Mouse (Mus musculus) embryonic fibroblast, embryonic 13.5 days (primary cell): Measurements from ENCODE around the gene Galntl6. TPM values are rescaled to one million over a fixed set of nuclear protein-coding genes. Genes with fewer than 3 reads are reported as not detected.

Source experiments
- H3K27ac ChIP-seq: 2 replicates; pipeline ENCODE4 v1.5.1; 2012; ENCODE audit warnings: low read length, control low read depth, inconsistent platforms; ENCODE audit not compliant: insufficient read depth
- H3K4me1 ChIP-seq: 2 replicates; pipeline ENCODE4 v1.6.1; 2011; ENCODE audit warnings: low read length; ENCODE audit not compliant: control insufficient read depth, insufficient read depth
- H3K4me3 ChIP-seq: 2 replicates; pipeline ENCODE4 v1.5.1; 2011; ENCODE audit warnings: mild to moderate bottlenecking, control low read depth, low read length; ENCODE audit not compliant: insufficient read depth
- CTCF ChIP-seq: IDR thresholded peaks from 2 replicates; pipeline ENCODE4 v1.5.1; 2011; ENCODE audit warnings: mild to moderate bottlenecking, control low read depth, low read length, moderate library complexity, borderline replicate concordance; ENCODE audit not compliant: insufficient read depth
- POLR2A ChIP-seq: IDR thresholded peaks from 2 replicates; pipeline ENCODE4 v1.6.1; 2011; ENCODE audit warnings: low read depth, mild to moderate bottlenecking, control low read depth, low read length, moderate library complexity
- polyA plus RNA-seq: library from polyadenylated mRNA; stranded (reverse); fragments of >200 nt; gene quantifications from 2 replicates; pipeline ENCODE4 v1.2.4, GENCODE M21; 2011; ENCODE audit warnings: low read depth; ENCODE audit not compliant: missing spikeins, insufficient read length

Galntl6 gene
- polyA plus RNA-seq, 1 experiment = not detected

DNA sequence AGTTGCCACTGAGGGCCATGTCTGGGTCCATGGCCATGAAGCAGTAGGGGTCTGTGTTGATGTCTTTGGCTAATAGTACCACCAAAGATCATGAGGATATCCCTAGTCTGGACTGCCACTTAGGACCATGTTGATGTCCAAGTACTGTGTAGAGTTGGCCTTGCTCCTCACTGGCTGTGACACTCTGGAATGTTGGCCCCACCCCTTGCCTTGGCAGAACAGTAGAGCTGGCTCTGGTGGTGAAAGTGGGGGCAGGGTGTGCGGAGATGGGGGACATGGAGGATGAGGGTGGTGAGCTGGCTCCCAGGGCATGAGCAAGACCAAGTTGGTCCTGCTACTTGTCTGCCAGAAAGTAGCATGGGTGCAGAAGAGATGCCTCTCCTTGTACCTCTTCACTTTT, 887.3 kb downstream of the Galntl6 start:
- Histone ChIP-seq H3K4me3 (no peak overlapping the region), H3K27ac (no peak overlapping the region), H3K4me1 (no peaks in the 10 kb centered on the region)
- TF ChIP-seq POLR2A (no peak), CTCF (no peak)

DNA sequence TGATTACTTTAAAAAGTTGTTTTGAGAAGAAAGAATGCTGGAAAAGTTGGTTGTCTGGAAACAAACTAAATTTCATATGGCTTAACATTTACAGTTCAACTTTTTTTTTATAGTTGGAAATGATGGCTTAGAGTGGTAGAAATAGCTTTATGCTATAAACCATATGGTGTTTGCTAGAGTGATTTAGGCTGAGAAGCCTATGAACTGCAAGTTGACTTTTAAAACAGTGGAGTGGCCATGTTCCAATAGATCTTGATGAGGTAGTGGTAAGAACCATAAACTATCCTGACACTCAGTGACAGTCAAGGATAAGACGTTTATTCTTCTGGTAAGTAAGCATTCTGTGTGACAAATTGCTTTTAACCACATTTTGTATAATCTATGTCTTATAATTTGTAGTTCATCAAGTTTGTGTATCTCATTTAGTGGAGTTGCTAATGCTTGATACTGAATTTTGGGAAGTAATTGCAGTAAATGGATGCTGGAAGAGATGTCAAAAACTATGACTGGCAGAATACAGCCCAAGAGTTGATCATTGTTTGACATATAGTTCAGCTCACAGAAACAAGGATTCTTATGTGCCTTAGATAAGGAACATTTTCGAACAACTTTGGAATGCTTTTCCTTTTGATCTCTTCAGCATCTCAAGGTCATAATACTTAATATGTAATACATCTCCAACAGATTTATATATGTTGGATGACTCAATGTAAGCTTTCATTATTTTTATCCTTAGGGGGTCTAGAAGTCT, 888.8 kb downstream of the Galntl6 start:
- TF ChIP-seq CTCF (no peak), POLR2A (no peak)
- Histone ChIP-seq H3K4me1 (no peaks in the 10 kb centered on the region), H3K4me3 (no peak overlapping the region), H3K27ac (no peak overlapping the region)

DNA sequence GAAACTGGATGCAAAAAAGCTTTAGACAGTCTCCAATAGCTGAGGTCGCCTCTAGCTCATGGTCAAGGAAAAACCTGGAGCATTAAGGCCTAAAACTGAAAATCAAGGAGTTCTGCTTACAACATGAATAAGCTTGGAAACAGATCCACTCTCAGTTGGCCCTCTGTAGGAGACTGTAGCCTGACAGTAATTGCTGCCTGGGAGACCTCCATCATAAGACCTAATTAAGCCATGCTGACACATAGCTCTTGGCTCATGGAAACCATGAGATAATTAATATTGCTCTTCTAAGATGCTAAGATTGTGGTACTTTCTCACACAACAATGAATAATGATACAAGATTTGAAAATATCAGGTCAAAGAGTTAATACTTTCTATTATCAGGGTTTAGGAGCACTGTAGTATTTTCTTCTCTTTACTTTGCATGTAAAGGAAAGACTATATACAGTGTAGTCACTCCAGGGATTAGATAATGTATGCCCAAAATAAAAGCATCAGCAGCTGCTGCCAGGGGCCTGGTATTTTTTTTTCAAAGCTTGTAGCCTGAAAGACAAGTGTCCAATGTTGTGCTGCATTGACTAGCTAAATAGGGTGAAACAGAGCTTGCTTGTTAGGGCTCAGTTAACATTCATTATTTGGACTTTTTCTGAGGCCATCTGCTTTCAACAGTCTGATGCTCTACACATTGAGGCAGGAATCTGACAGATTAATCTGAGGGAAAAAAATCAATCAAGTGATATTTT, 922.8 kb downstream of the Galntl6 start:
- H3K27ac ChIP-seq = no peak overlapping the region
- no peak overlapping the region for H3K4me3 ChIP-seq
- H3K4me1 ChIP-seq = no peaks in the 10 kb centered on the region
- no peak for TF ChIP-seq POLR2A
- no peak for TF ChIP-seq CTCF

DNA sequence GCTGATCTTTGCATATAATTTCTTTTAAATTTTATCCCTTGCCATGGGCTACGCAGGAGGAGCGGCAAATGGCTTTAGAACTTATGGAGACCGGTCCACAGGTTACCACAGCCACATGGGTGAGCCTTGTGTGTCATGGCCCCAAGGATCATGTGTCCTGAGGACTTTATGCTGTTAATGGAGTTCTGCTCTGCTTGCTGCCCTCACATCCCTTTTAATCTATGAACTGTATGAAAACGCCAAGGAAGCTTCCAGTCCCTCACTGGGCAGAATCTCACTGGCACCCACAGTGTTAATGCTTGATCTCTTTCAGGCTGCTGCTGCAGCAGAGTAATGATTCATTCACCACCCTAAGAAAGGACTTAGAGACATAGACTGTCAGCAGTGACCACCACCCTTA, 935.1 kb downstream of the Galntl6 start:
- H3K27ac ChIP-seq = no peak overlapping the region
- no peaks in the 10 kb centered on the region for H3K4me1 ChIP-seq
- H3K4me3 ChIP-seq = no peak overlapping the region
- TF ChIP-seq CTCF = no peak
- no peak for TF ChIP-seq POLR2A

DNA sequence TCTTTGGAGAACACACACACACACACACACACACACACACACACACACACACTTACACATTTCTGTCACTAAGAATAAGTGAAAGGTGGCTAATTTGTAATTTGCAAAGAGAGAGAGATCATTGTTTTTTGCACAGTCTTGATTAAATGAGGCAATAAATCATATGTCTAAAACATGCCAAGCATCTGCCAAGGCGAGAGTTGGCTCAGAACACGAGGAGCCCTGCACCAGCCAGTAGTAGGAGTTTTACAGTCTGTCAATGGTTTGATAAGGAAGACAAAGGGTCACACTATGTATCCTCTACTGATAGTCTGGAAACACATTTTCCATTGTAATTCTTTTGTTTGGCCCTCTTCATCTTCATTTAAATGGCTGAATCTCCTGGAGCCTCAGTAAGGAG, 938.3 kb downstream of the Galntl6 start:
- TF ChIP-seq CTCF = no peak
- no peak for TF ChIP-seq POLR2A
- no peak overlapping the region for H3K27ac ChIP-seq
- no peaks in the 10 kb centered on the region for H3K4me1 ChIP-seq
- H3K4me3 ChIP-seq = no peak overlapping the region

DNA sequence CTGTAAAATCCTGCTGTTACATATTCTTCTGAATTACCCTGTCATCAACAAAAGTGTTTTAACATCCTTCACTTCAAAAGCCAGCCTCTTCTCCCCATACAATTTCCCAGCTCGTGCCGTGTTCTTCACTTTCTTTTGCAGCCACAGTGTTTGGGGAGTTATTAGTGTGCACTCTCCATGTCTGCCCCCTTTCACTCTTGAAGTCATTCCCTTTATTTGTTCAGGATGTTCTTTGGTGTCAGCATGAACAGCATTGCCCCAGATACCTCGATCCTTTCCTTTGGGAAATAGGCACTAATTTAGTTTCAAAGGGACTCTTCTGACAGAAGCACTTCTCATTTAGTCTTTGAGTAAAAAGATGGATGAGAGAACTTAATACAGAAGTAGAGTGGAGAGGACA, 939.6 kb downstream of the Galntl6 start:
- no peak for TF ChIP-seq CTCF
- TF ChIP-seq POLR2A = no peak
- no peak overlapping the region for H3K27ac ChIP-seq
- no peaks in the 10 kb centered on the region for H3K4me1 ChIP-seq
- no peak overlapping the region for H3K4me3 ChIP-seq

DNA sequence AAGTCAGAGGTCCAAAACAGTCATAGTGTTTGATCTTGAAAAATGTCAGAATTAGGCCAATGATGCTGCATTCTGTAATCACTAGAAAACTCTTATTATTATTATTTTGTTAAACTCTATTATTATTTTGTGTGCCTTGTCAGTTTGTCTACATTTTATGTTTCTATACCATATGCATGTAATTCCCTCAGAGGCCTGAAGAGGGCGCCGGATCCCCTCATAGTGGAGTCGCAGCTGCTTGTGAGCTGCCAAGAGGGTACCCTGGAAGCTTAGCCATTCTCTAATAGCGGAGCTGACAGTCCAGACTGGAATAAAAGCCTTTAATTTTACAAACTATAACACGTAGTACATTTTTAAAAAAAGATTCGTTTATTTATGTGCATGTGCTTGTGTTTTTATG, 945.8 kb downstream of the Galntl6 start:
- Histone ChIP-seq H3K4me1 (no peaks in the 10 kb centered on the region), H3K27ac (no peak overlapping the region), H3K4me3 (no peak overlapping the region)
- no peak for TF ChIP-seq CTCF
- no peak for TF ChIP-seq POLR2A

DNA sequence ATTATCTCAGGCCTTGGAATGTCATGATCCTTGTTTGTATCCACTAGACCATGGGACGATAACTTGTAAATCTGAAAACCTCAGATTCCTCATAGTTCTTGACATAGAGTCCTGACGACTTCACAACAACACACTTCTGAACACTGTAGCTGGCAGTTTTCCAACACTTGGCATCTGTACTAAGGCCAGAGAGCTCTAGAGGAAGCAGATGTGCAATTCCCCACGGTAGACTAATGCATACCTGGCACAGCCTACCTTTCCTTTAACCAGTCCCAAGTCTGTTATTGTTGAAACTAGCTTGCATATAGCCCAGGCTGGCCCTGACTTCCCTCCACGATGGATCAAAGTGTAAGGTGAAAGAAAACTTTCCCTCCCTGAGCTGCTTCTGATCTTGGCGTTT, 946.9 kb downstream of the Galntl6 start:
- H3K4me3 ChIP-seq = no peak overlapping the region
- H3K27ac ChIP-seq = no peak overlapping the region
- TF ChIP-seq POLR2A (no peak), CTCF (no peak)
- H3K4me1 ChIP-seq = no peaks in the 10 kb centered on the region

DNA sequence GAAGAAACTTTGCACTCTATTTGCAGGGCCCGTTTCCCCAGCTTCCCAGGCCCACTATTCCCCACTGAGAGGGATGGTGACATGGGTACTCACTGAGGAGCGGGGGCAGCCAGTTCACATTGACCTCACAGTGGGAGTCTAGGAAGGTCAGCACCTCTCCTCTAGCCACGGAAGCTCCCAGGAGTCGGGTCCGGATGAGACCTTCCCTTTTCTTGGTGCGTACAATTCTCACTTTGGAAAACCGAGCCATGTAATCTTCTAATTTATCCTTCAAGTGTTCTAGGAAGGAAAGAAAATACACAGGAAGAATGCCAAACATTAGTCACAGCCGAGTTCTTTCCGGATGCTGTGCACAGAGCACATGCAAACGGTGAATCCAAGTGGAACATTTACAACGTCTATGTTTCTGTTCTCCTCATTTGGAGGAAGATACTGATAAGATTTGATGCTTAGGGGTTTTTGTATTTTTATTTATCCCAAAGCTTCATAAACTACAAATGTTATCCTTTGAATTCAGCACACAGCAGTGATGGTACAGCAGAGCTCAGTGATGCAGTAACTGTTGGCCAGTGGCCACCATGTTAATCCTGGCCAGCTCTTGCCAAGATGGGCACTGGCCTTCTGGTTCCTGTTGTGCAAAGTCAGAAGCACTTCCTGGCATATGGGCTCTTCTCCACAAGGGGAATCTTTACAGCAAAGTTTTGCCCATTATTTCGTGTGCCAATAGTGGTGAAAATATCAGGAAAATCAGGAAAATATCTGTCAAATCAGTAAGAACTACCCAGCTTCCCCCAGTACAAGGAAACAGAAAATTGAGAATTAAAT, 949.9 kb downstream of the Galntl6 start:
- Histone ChIP-seq H3K27ac (no peak overlapping the region), H3K4me1 (no peaks in the 10 kb centered on the region), H3K4me3 (no peak overlapping the region)
- TF ChIP-seq POLR2A (no peak), CTCF (no peak)

DNA sequence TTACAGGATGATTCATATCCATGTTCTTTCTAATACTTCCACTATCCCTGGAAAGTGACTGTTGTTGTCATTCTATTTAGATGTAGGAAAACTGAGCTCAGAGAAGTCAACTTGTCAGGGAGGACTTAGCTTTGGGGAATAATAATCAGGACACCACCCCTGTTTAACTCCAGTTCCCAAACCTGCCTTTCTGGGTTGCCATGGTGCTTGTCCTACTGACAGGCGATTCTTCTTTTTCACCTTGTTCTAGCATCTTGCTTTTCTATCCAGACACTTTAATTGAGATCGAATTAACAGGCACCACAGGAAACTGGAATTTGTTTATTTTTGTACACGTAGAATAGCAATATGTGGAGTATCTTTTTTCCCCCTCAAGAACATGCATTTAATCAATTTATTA, 953.3 kb downstream of the Galntl6 start:
- Histone ChIP-seq H3K27ac (no peak overlapping the region), H3K4me3 (no peak overlapping the region), H3K4me1 (no peaks in the 10 kb centered on the region)
- TF ChIP-seq POLR2A = no peak
- no peak for TF ChIP-seq CTCF
